Mouse (Mus musculus): Measurements from ENCODE around the gene Cpa2. TPM values are rescaled to one million over a fixed set of nuclear protein-coding genes. Genes with fewer than 3 reads are reported as not detected.

Cpa2 gene
- total RNA-seq, 1 experiment: 1.7 TPM

- Histone ChIP-seq H3K4me1 (ENCODE audit: control insufficient read depth in 2 of 2, insufficient read depth in 2 of 2, low read length in 2 of 2, poor library complexity in 1 of 2) (no peaks in the 10 kb centered on the region), H3K9me3 (ENCODE audit: control insufficient read depth, insufficient read depth, low read depth, low read length) (no peaks in the 10 kb centered on the region), H3K36me3 (ENCODE audit: control insufficient read depth, insufficient read depth, low read length, poor library complexity, severe bottlenecking) (no peaks in the 10 kb centered on the region), H3K27ac (ENCODE audit: insufficient read depth, low read depth, low read length, poor library complexity, severe bottlenecking) (no peak overlapping the region), H3K4me3 (ENCODE audit: insufficient read depth in 1 of 2, low read depth in 1 of 2, low read length in 2 of 2, poor library complexity in 1 of 2, severe bottlenecking in 1 of 2) (no peak overlapping the region), H3K9ac (ENCODE audit: insufficient read depth, low read depth, low read length, poor library complexity, severe bottlenecking) (no peak overlapping the region)
- TF ChIP-seq ZC3H11A (IDR thresholded peaks at IDR 0.05; ENCODE audit: borderline replicate concordance, low read depth, low read length) (no peak), MAFK (IDR thresholded peaks at IDR 0.05; ENCODE audit: insufficient read depth, low read depth, low read length) (no peak), HCFC1 (IDR thresholded peaks at IDR 0.05; ENCODE audit: borderline replicate concordance, insufficient read depth, low read length) (no peak)
- no peak for DNase-seq (ENCODE audit: low read depth, low spot score)
- in situ Hi-C loops (cut with MboI; ENCODE audit: low sequenced_read_pairs in 2 of 2, unreplicated experiment in 2 of 2): no loop called here
Observed at GRCm38 (mm10) chr6:30580841-30581176, 39.4 kb downstream of the Cpa2 start.

GRCm38 (mm10) chr6:30586886-30587442 lies 45.6 kb downstream of the Cpa2 start:
- Histone ChIP-seq H3K4me1 (ENCODE audit: control insufficient read depth in 2 of 2, insufficient read depth in 2 of 2, low read length in 2 of 2, poor library complexity in 1 of 2) (no peaks in the 10 kb centered on the region), H3K4me3 (ENCODE audit: insufficient read depth in 1 of 2, low read depth in 1 of 2, low read length in 2 of 2, poor library complexity in 1 of 2, severe bottlenecking in 1 of 2) (no peak overlapping the region), H3K9ac (ENCODE audit: insufficient read depth, low read depth, low read length, poor library complexity, severe bottlenecking) (no peak overlapping the region), H3K27ac (ENCODE audit: insufficient read depth, low read depth, low read length, poor library complexity, severe bottlenecking) (no peak overlapping the region), H3K9me3 (ENCODE audit: control insufficient read depth, insufficient read depth, low read depth, low read length) (no peaks in the 10 kb centered on the region), H3K36me3 (ENCODE audit: control insufficient read depth, insufficient read depth, low read length, poor library complexity, severe bottlenecking) (no peaks in the 10 kb centered on the region)
- in situ Hi-C loops (cut with MboI; ENCODE audit: low sequenced_read_pairs in 2 of 2, unreplicated experiment in 2 of 2): no loop called here
- no peak for DNase-seq (ENCODE audit: low read depth, low spot score)
- no peak for TF ChIP-seq MAFK (IDR thresholded peaks at IDR 0.05; ENCODE audit: insufficient read depth, low read depth, low read length)
- no peak for TF ChIP-seq ZNF384 (IDR thresholded peaks at IDR 0.05; ENCODE audit: low read depth, low read length)
- no peak for TF ChIP-seq HCFC1 (IDR thresholded peaks at IDR 0.05; ENCODE audit: borderline replicate concordance, insufficient read depth, low read length)
- TF ChIP-seq CHD2 (IDR thresholded peaks at IDR 0.05; ENCODE audit: low read depth, low read length): no peak
- no peak for TF ChIP-seq ZC3H11A (IDR thresholded peaks at IDR 0.05; ENCODE audit: borderline replicate concordance, low read depth, low read length)

DNA sequence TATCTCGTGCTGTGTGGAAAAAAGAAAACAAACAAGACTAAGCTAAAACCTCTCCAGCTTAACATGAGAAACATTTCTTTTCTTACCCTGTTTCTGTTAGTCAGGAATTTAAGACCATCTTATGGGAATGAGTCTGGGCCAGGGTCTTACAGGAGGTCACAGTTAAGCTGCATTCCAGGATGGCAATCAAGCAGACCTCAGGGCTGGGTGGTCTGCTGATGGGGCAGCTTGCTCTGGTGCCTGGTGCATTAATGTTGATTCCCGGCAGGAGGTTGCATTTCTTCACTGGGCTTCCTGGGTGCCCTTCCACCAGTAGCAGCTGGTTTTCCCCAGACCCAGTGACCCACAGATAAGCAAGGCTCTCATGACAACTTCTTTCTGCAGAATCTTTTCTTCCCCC lies 48.4 kb downstream of the Cpa2 start:
- Histone ChIP-seq H3K9me3 (ENCODE audit: control insufficient read depth, insufficient read depth, low read depth, low read length) (no peaks in the 10 kb centered on the region), H3K27ac (ENCODE audit: insufficient read depth, low read depth, low read length, poor library complexity, severe bottlenecking) (no peak overlapping the region), H3K9ac (ENCODE audit: insufficient read depth, low read depth, low read length, poor library complexity, severe bottlenecking) (no peak overlapping the region), H3K36me3 (ENCODE audit: control insufficient read depth, insufficient read depth, low read length, poor library complexity, severe bottlenecking) (no peaks in the 10 kb centered on the region), H3K4me3 (ENCODE audit: insufficient read depth in 1 of 2, low read depth in 1 of 2, low read length in 2 of 2, poor library complexity in 1 of 2, severe bottlenecking in 1 of 2) (no peak overlapping the region), H3K4me1 (ENCODE audit: control insufficient read depth in 2 of 2, insufficient read depth in 2 of 2, low read length in 2 of 2, poor library complexity in 1 of 2) (no peaks in the 10 kb centered on the region)
- in situ Hi-C loops (cut with MboI; ENCODE audit: low sequenced_read_pairs in 2 of 2, unreplicated experiment in 2 of 2): no loop called here
- no peak for TF ChIP-seq HCFC1 (IDR thresholded peaks at IDR 0.05; ENCODE audit: borderline replicate concordance, insufficient read depth, low read length)
- no peak for TF ChIP-seq CHD2 (IDR thresholded peaks at IDR 0.05; ENCODE audit: low read depth, low read length)
- TF ChIP-seq ZC3H11A (IDR thresholded peaks at IDR 0.05; ENCODE audit: borderline replicate concordance, low read depth, low read length): no peak
- no peak for TF ChIP-seq ZNF384 (IDR thresholded peaks at IDR 0.05; ENCODE audit: low read depth, low read length)
- TF ChIP-seq MAFK (IDR thresholded peaks at IDR 0.05; ENCODE audit: insufficient read depth, low read depth, low read length): no peak
- DNase-seq (ENCODE audit: low read depth, low spot score): no peak

- Histone ChIP-seq H3K4me1 (ENCODE audit: control insufficient read depth in 2 of 2, insufficient read depth in 2 of 2, low read length in 2 of 2, poor library complexity in 1 of 2) (no peaks in the 10 kb centered on the region), H3K4me3 (ENCODE audit: insufficient read depth in 1 of 2, low read depth in 1 of 2, low read length in 2 of 2, poor library complexity in 1 of 2, severe bottlenecking in 1 of 2) (no peak overlapping the region), H3K36me3 (ENCODE audit: control insufficient read depth, insufficient read depth, low read length, poor library complexity, severe bottlenecking) (no peaks in the 10 kb centered on the region), H3K9me3 (ENCODE audit: control insufficient read depth, insufficient read depth, low read depth, low read length) (no peaks in the 10 kb centered on the region), H3K27ac (ENCODE audit: insufficient read depth, low read depth, low read length, poor library complexity, severe bottlenecking) (no peak overlapping the region), H3K9ac (ENCODE audit: insufficient read depth, low read depth, low read length, poor library complexity, severe bottlenecking) (no peak overlapping the region)
- no peak for DNase-seq (ENCODE audit: low read depth, low spot score)
- no peak for TF ChIP-seq MAFK (IDR thresholded peaks at IDR 0.05; ENCODE audit: insufficient read depth, low read depth, low read length)
- in situ Hi-C loops (cut with MboI; ENCODE audit: low sequenced_read_pairs in 2 of 2, unreplicated experiment in 2 of 2): no loop called here
Observed at GRCm38 (mm10) chr6:30591851-30592404, 50.5 kb downstream of the Cpa2 start.

DNA sequence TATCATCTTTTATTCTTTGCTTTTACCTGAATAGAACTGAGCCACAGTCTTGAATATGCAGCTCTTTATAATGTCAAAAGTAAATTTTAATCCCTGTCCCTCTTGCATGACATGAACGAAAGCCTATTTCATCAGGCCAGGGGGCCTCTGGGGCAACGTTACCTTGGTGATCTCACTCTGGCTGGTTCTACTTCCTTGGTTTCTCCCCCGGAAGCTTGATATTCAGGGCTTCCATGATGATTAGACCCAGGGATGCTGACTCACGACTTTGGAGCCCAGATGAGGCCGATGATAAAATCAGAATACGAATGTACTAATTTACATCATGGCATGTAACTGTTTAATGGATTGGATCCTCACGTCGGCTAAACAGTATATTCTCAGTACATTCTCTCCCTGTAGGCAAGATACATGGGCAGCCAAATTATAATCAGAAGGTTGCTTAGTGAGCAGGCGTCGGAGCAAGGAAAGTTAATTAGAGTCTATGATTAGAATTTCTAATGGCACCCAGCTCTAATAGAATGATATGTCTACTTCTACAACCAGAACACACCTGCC lies 51.1 kb downstream of the Cpa2 start:
- in situ Hi-C loops (cut with MboI; ENCODE audit: low sequenced_read_pairs in 2 of 2, unreplicated experiment in 2 of 2): no loop called here
- Histone ChIP-seq H3K36me3 (ENCODE audit: control insufficient read depth, insufficient read depth, low read length, poor library complexity, severe bottlenecking) (no peaks in the 10 kb centered on the region), H3K4me3 (ENCODE audit: insufficient read depth in 1 of 2, low read depth in 1 of 2, low read length in 2 of 2, poor library complexity in 1 of 2, severe bottlenecking in 1 of 2) (no peak overlapping the region), H3K27ac (ENCODE audit: insufficient read depth, low read depth, low read length, poor library complexity, severe bottlenecking) (no peak overlapping the region), H3K9me3 (ENCODE audit: control insufficient read depth, insufficient read depth, low read depth, low read length) (no peaks in the 10 kb centered on the region), H3K4me1 (ENCODE audit: control insufficient read depth in 2 of 2, insufficient read depth in 2 of 2, low read length in 2 of 2, poor library complexity in 1 of 2) (no peaks in the 10 kb centered on the region), H3K9ac (ENCODE audit: insufficient read depth, low read depth, low read length, poor library complexity, severe bottlenecking) (no peak overlapping the region)
- no peak for DNase-seq (ENCODE audit: low read depth, low spot score)
- no peak for TF ChIP-seq MAFK (IDR thresholded peaks at IDR 0.05; ENCODE audit: insufficient read depth, low read depth, low read length)
- TF ChIP-seq HCFC1 (IDR thresholded peaks at IDR 0.05; ENCODE audit: borderline replicate concordance, insufficient read depth, low read length): no peak
- no peak for TF ChIP-seq ZNF384 (IDR thresholded peaks at IDR 0.05; ENCODE audit: low read depth, low read length)
- TF ChIP-seq ZC3H11A (IDR thresholded peaks at IDR 0.05; ENCODE audit: borderline replicate concordance, low read depth, low read length): no peak
- no peak for TF ChIP-seq CHD2 (IDR thresholded peaks at IDR 0.05; ENCODE audit: low read depth, low read length)

Measured in ES-E14 (cell line).